Mouse (Mus musculus): ENCODE measurements around the gene Nalcn. TPM values are rescaled to one million over a fixed set of nuclear protein-coding genes. Genes with fewer than 3 reads are reported as not detected.

Gene Nalcn
- total and polyA plus RNA-seq, 3 experiments, result not detected

DNA sequence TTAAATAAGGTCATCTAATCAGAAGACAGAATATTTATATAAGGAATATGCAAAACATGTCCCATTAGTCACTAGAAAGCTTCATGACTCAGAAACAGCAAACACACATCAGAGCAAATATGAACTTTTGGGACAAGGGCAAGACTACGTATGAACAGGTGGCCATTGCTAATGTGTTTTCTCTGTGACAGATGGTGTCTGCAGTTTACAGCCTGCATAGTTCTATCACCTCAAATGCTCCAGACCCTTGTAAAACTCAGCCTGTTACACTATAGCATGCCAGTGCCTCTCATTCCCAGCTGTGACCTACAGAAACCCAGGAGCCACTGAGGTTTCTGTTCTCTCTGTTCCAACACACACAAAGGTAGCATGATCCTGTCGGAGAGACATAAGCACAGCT is 91.3 kb downstream of the Nalcn start:
- H3K4me3 ChIP-seq (replicated peaks in 1 of 3; ENCODE audit: low read depth in 2 of 3, low read length in 2 of 3, poor library complexity in 1 of 3), result no peak overlapping the region
- H3K79me2 ChIP-seq (replicated peaks; ENCODE audit: control insufficient read depth, extremely low read depth, insufficient read depth, poor library complexity, severe bottlenecking), result no peaks in the 10 kb centered on the region
- no peak overlapping the region for H3K4me2 ChIP-seq (ENCODE audit: insufficient read depth, low read depth, poor library complexity, severe bottlenecking)
- DNase-seq (ENCODE audit: extremely low read depth), result no peak
- no peaks in the 10 kb centered on the region for H3K4me1 ChIP-seq (ENCODE audit: control insufficient read depth in 1 of 2, insufficient read depth in 2 of 2)
- H3K9ac ChIP-seq (ENCODE audit: insufficient read depth, low read depth), result no peak overlapping the region
- TF ChIP-seq RCOR1 (conservative IDR thresholded peaks at IDR 0.05; ENCODE audit: low read depth, low read length), result no peak
- TF ChIP-seq CTCF (conservative IDR thresholded peaks at IDR 0.05 in 1 of 2, IDR thresholded peaks at IDR 0.05 in 1 of 2; ENCODE audit: low read depth in 2 of 2, low read length in 2 of 2), result no peak
- no peak for TF ChIP-seq ETS1 (conservative IDR thresholded peaks at IDR 0.05; ENCODE audit: low read depth, low read length)
- TF ChIP-seq NELFE (IDR thresholded peaks at IDR 0.05; ENCODE audit: low read depth, low read length), result no peak
- in situ Hi-C loops (cut with MboI; ENCODE audit: low pct_ligation_motif_present, low pct_unique_long_range_greater_than_20kb, low sequenced_read_pairs) (no loop called here), dilution Hi-C loops (cut with MboI; ENCODE audit: extremely low pct_ligation_motif_present, extremely low pct_unique_long_range_greater_than_20kb, low sequenced_read_pairs) (no loop called here)
- H3K27ac ChIP-seq (ENCODE audit: insufficient read depth, low read depth), result no peak overlapping the region
- no peaks in the 10 kb centered on the region for H3K27me3 ChIP-seq (replicated peaks)
- H3K9me3 ChIP-seq (replicated peaks; ENCODE audit: low read length), result no peaks in the 10 kb centered on the region
- no peaks in the 10 kb centered on the region for H3K36me3 ChIP-seq (replicated peaks in 1 of 2; ENCODE audit: control insufficient read depth in 1 of 2, insufficient read depth in 1 of 2, low read length in 1 of 2)

DNA sequence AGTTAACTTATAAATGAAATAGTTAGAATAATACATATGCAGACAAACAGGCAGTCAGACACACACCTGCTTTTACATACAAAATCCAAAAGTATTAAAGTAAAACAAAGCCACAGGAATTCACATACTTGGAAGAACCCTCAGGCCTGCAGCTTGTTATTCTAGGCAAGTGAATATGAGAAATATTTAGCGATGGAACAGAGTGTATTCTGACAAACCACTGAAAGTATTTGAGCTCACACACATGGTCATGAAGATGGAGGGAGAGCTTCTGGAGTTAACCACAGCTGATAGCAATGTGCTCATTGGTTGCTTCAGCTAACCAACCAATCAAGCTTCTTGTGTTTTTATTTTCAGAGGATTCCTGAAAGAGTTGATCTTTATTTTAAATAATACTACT is 93.9 kb downstream of the Nalcn start:
- no peak for TF ChIP-seq ZC3H11A (IDR thresholded peaks at IDR 0.05; ENCODE audit: low read depth, low read length)
- no peak for TF ChIP-seq JUND (conservative IDR thresholded peaks at IDR 0.05; ENCODE audit: low read depth, low read length)
- TF ChIP-seq MAX (IDR thresholded peaks at IDR 0.05; ENCODE audit: low read length), result no peak
- no peak for TF ChIP-seq SMC3 (IDR thresholded peaks at IDR 0.05; ENCODE audit: low read depth, low read length)
- TF ChIP-seq CHD2 (IDR thresholded peaks at IDR 0.05; ENCODE audit: low read length), result no peak
- no peak for TF ChIP-seq SIN3A (IDR thresholded peaks at IDR 0.05; ENCODE audit: low read length)
- TF ChIP-seq USF1 (IDR thresholded peaks at IDR 0.05; ENCODE audit: low read depth, low read length), result no peak
- TF ChIP-seq PAX5 (IDR thresholded peaks at IDR 0.05; ENCODE audit: low read length), result no peak
- TF ChIP-seq MAFK (IDR thresholded peaks at IDR 0.05; ENCODE audit: insufficient replicate concordance, low read length), result no peak
- no peak for TF ChIP-seq ETS1 (conservative IDR thresholded peaks at IDR 0.05; ENCODE audit: low read depth, low read length)
- TF ChIP-seq RCOR1 (conservative IDR thresholded peaks at IDR 0.05; ENCODE audit: low read depth, low read length), result no peak
- no peak for TF ChIP-seq GABPA (IDR thresholded peaks at IDR 0.05; ENCODE audit: insufficient replicate concordance, low read depth, low read length)
- no peak for TF ChIP-seq UBTF (IDR thresholded peaks at IDR 0.05; ENCODE audit: low read depth, low read length)
- TF ChIP-seq CTCF (conservative IDR thresholded peaks at IDR 0.05 in 1 of 2, IDR thresholded peaks at IDR 0.05 in 1 of 2; ENCODE audit: low read depth in 2 of 2, low read length in 2 of 2), result no peak
- TF ChIP-seq IRF4 (IDR thresholded peaks at IDR 0.05; ENCODE audit: low read depth, low read length), result no peak
- TF ChIP-seq NRF1 (IDR thresholded peaks at IDR 0.05; ENCODE audit: low read depth, low read length), result no peak
- no peak for TF ChIP-seq MYC (IDR thresholded peaks at IDR 0.05; ENCODE audit: low read depth, low read length)
- TF ChIP-seq POLR2AphosphoS2 (IDR thresholded peaks at IDR 0.05; ENCODE audit: low read depth, low read length), result no peak
- no peak for TF ChIP-seq ZNF384 (IDR thresholded peaks at IDR 0.05; ENCODE audit: low read depth, low read length)
- TF ChIP-seq BHLHE40 (IDR thresholded peaks at IDR 0.05; ENCODE audit: low read depth, low read length), result no peak
- Histone ChIP-seq H3K4me3 (replicated peaks in 1 of 3; ENCODE audit: low read depth in 2 of 3, low read length in 2 of 3, poor library complexity in 1 of 3) (no peak overlapping the region), H3K36me3 (replicated peaks in 1 of 2; ENCODE audit: control insufficient read depth in 1 of 2, insufficient read depth in 1 of 2, low read length in 1 of 2) (no peaks in the 10 kb centered on the region), H3K9ac (ENCODE audit: insufficient read depth, low read depth) (no peak overlapping the region), H3K79me2 (replicated peaks; ENCODE audit: control insufficient read depth, extremely low read depth, insufficient read depth, poor library complexity, severe bottlenecking) (no peaks in the 10 kb centered on the region), H3K4me2 (ENCODE audit: insufficient read depth, low read depth, poor library complexity, severe bottlenecking) (no peak overlapping the region), H3K27ac (ENCODE audit: insufficient read depth, low read depth) (no peak overlapping the region), H3K27me3 (replicated peaks) (no peaks in the 10 kb centered on the region), H3K4me1 (ENCODE audit: control insufficient read depth in 1 of 2, insufficient read depth in 2 of 2) (no peaks in the 10 kb centered on the region), H3K9me3 (replicated peaks; ENCODE audit: low read length) (no peaks in the 10 kb centered on the region)
- in situ Hi-C loops (cut with MboI; ENCODE audit: low pct_ligation_motif_present, low pct_unique_long_range_greater_than_20kb, low sequenced_read_pairs) (no loop called here), dilution Hi-C loops (cut with MboI; ENCODE audit: extremely low pct_ligation_motif_present, extremely low pct_unique_long_range_greater_than_20kb, low sequenced_read_pairs) (no loop called here)
- DNase-seq (ENCODE audit: extremely low read depth), result no peak
